Comparison of ENCODE assay signal across 25 mouse cellular contexts in the genomic region with DNA sequence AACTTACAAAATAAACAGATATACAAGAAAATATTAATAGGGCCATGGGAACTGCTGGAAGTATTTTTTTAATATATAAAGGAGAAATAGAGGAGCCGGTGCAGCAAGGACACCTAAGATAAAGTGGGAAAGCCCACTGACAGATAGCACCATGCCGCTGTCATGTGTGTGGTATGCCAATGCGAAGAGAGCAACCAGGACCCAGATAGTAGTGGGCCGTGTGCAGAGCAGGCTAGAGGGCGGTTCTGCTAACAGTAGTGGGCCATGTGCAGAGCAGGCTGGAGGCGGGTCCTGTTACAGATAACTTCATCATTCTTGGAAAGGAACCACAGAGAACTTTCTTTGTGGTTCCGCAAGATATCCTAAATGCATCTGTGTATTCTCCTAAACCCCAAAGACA. TPM values are rescaled to one million over a fixed set of nuclear protein-coding genes. Genes with fewer than 3 reads are reported as not detected.
DNase-seq lines count a peak whose midpoint lies in the region; ATAC-seq lines count a peak whose summit lies in the region.
"Had no signal": no experiment of that assay in that cellular context is flagged by ENCODE, and none has a peak within 500 bp of the region (broad histone marks: within the 10 kb centered on the region; RNA-seq: fewer than 3 reads in every experiment).

No protein-coding gene starts in this region.

- H3K4me3 ChIP-seq in liver, embryonic 16.5 days (ENCODE audit: low read depth, low read length): no peak overlapping the region
- no peak overlapping the region for H3K4me3 ChIP-seq in midbrain, embryonic 14.5 days (replicated peaks; ENCODE audit: low read depth, low read length)
- H3K4me3 ChIP-seq: embryonic facial prominence, embryonic 12.5 days; hindbrain, embryonic 12.5 days; left cerebral cortex, adult 2 months; midbrain, embryonic 12.5 days; neural tube, embryonic 13.5 days had no signal

- no peaks in the 10 kb centered on the region for H3K27me3 ChIP-seq in liver, embryonic 16.5 days (ENCODE audit: control insufficient read depth, insufficient read depth, low read depth, low read length)
- H3K27me3 ChIP-seq in midbrain, embryonic 14.5 days (ENCODE audit: control insufficient read depth, insufficient read depth, low read length): no peaks in the 10 kb centered on the region
- H3K27me3 ChIP-seq: embryonic facial prominence, embryonic 12.5 days; neural tube, embryonic 13.5 days had no signal

- H3K4me2 ChIP-seq in liver, embryonic 16.5 days (ENCODE audit: low read depth, low read length): no peak overlapping the region
- H3K4me2 ChIP-seq in midbrain, embryonic 14.5 days (ENCODE audit: low read length): no peak overlapping the region
- H3K4me2 ChIP-seq: embryonic facial prominence, embryonic 12.5 days; heart, embryonic 11.5 days; hindbrain, embryonic 12.5 days; midbrain, embryonic 12.5 days; neural tube, embryonic 13.5 days had no signal

- ATAC-seq in CD4-positive, CD25-positive, alpha-beta regulatory T cell, adult 4 months: no peak
- ATAC-seq in hematopoietic stem cell, adult 5-6 weeks (replicated peaks in 1 of 2; ENCODE audit: insufficient read depth in 1 of 2, low FRiP score in 2 of 2, low TSS enrichment in 1 of 2, low read depth in 1 of 2, poor library complexity in 2 of 2, severe bottlenecking in 2 of 2): peak; percentile 19 to 38; a peak in 1 of 4 replicates
- peak; percentile 90 for ATAC-seq in liver, embryonic 16.5 days (ENCODE audit: low read depth)
- ATAC-seq in midbrain, embryonic 14.5 days (ENCODE audit: low FRiP score, low TSS enrichment): no peak
- ATAC-seq: forebrain, postnatal 0 days; inflammation-experienced regulatory T-cells, adult 6 months had no signal

- no peaks in the 10 kb centered on the region for H3K36me3 ChIP-seq in liver, embryonic 16.5 days (ENCODE audit: control insufficient read depth, insufficient read depth)
- H3K36me3 ChIP-seq in midbrain, embryonic 14.5 days (ENCODE audit: control insufficient read depth, insufficient read depth, low read length): no peaks in the 10 kb centered on the region
- H3K36me3 ChIP-seq: embryonic facial prominence, embryonic 12.5 days; G1E; hindbrain, embryonic 12.5 days; midbrain, embryonic 12.5 days; neural tube, embryonic 13.5 days had no signal

- H3K27ac ChIP-seq in liver, embryonic 16.5 days (ENCODE audit: low read length): no peak overlapping the region
- no peak overlapping the region for H3K27ac ChIP-seq in midbrain, embryonic 14.5 days (replicated peaks; ENCODE audit: low read depth, low read length)
- H3K27ac ChIP-seq: embryonic facial prominence, embryonic 12.5 days; hindbrain, embryonic 12.5 days; left cerebral cortex, adult 2 months; midbrain, embryonic 12.5 days; neural tube, embryonic 13.5 days had no signal

- peaks cover 8% of the 10 kb centered on the region for H3K4me1 ChIP-seq in liver, embryonic 16.5 days (ENCODE audit: control insufficient read depth, low read depth, low read length)
- H3K4me1 ChIP-seq in midbrain, embryonic 14.5 days (ENCODE audit: control insufficient read depth, insufficient read depth, low read length): no peaks in the 10 kb centered on the region
- H3K4me1 ChIP-seq: neural tube, embryonic 13.5 days had no signal

- 32% methylated on average over 7 of the region's 7 CpGs for WGBS in liver, embryonic 16.5 days (ENCODE audit: insufficient replicate concordance)
- 92% methylated on average over 7 of the region's 7 CpGs for WGBS in midbrain, embryonic 14.5 days

- H3K9ac ChIP-seq in liver, embryonic 16.5 days (ENCODE audit: low read depth, low read length): no peak overlapping the region
- no peak overlapping the region for H3K9ac ChIP-seq in midbrain, embryonic 14.5 days (replicated peaks; ENCODE audit: low read length)
- H3K9ac ChIP-seq: embryonic facial prominence, embryonic 12.5 days; forebrain, postnatal 0 days; hindbrain, embryonic 12.5 days; midbrain, embryonic 12.5 days; neural tube, embryonic 13.5 days had no signal

- peak; percentile 19 for DNase-seq in CD4-positive, CD25-positive, alpha-beta regulatory T cell, adult 2 months (ENCODE audit: low read depth, low spot score)
- DNase-seq in R1 (ENCODE audit: low read depth, low spot score): peak; percentile 54
- DNase-seq in thymus, postnatal 36 days: no peak
- DNase-seq in midbrain, embryonic 14.5 days: no peak
- DNase-seq in right cerebral cortex, postnatal 25 days: no peak
- DNase-seq: adrenal gland, adult 2 months; cerebellum, adult 9-11 months; forebrain, postnatal 0 days; heart, postnatal 10 days; kidney, postnatal 36 days; left cerebral cortex, postnatal 4 days; right cerebral cortex, postnatal 14 days; thymus, postnatal 25 days had no signal

- H3K9me3 ChIP-seq in liver, embryonic 16.5 days (replicated peaks; ENCODE audit: control insufficient read depth, low read length): no peaks in the 10 kb centered on the region
- no peaks in the 10 kb centered on the region for H3K9me3 ChIP-seq in midbrain, embryonic 14.5 days (ENCODE audit: control insufficient read depth, low read length)
- H3K9me3 ChIP-seq: embryonic facial prominence, embryonic 12.5 days; hindbrain, embryonic 12.5 days; midbrain, embryonic 12.5 days; neural tube, embryonic 13.5 days had no signal

RNA-seq across cellular contexts. Expression of gene Cldn10, which starts 49.0 kb away (rescaled TPM):
- polyA plus RNA-seq in CD4-positive, CD25-positive, alpha-beta regulatory T cell, adult 4 months (2017; shearing (Covaris generic)): 1 to 10 TPM; 2.6 to 2.7 TPM
- total RNA-seq in hematopoietic stem cell, adult 5-6 weeks (2017): not detected in 2 replicates
- polyA plus RNA-seq in liver, embryonic 16.5 days (2015; fragmentation: Nextera tagmentation; extraction: Ambion mirVana): 0.43 and 1.3 TPM in 2 replicates
- 1.3 and 1.5 TPM in 2 replicates for polyA plus RNA-seq in midbrain, embryonic 14.5 days (2014; fragmentation: Nextera tagmentation; extraction: Ambion mirVana)
- polyA plus RNA-seq: G1E; liver, adult 2 months had no signal

Comparison
In these comparisons a context has a peak if more than half of its experiments do, and no peak if none do; other contexts are left out.
1. DNase-seq: peak in CD4-positive, CD25-positive, alpha-beta regulatory T cell, adult 2 months (single experiment) and R1 (single experiment); none in thymus, postnatal 36 days (0 of 2), midbrain, embryonic 14.5 days (single experiment) and right cerebral cortex, postnatal 25 days (single experiment).
2. ATAC-seq: peak in hematopoietic stem cell, adult 5-6 weeks (2 of 2) and liver, embryonic 16.5 days (single experiment); none in CD4-positive, CD25-positive, alpha-beta regulatory T cell, adult 4 months (single experiment) and midbrain, embryonic 14.5 days (single experiment).